Mouse (Mus musculus) kidney, embryonic 15.5 days (tissue): ENCODE results near the gene Glo1. TPM values are rescaled to one million over a fixed set of nuclear protein-coding genes. Genes with fewer than 3 reads are reported as not detected.
A peak's percentile ranks its signal among the peaks of the same experiment; 100 is the strongest.
"Not testable (repeated sequence)": the region's sequence is repeated elsewhere in the genome, so short reads cannot be mapped to it uniquely, and the experiment has no call there.

ENCODE experiments used
- ATAC-seq: fragments of 200-750 bp; cut with Nextera tagmentation; replicated peaks from 2 replicates; pipeline ENCODE4 v1.8.0; 2017; ENCODE audit warnings: moderate TSS enrichment; ENCODE audit not compliant: low FRiP score
- H3K27ac ChIP-seq: fragments of 300-500 bp; sonication (generic); 2 replicates; pipeline ENCODE4 v1.5.1; 2015; ENCODE audit warnings: mild to moderate bottlenecking, inconsistent platforms
- H3K27me3 ChIP-seq: fragments of 300-500 bp; sonication (generic); 2 replicates; pipeline ENCODE4 v1.6.1; 2015; ENCODE audit warnings: inconsistent platforms
- H3K36me3 ChIP-seq: fragments of 300-500 bp; sonication (generic); 2 replicates; pipeline ENCODE4 v1.6.1; 2015; ENCODE audit warnings: inconsistent platforms
- H3K4me1 ChIP-seq: fragments of 300-500 bp; sonication (generic); 2 replicates; pipeline ENCODE4 v1.6.1; 2015; ENCODE audit warnings: inconsistent platforms
- H3K4me2 ChIP-seq: fragments of 300-500 bp; sonication (generic); 2 replicates; pipeline ENCODE4 v1.6.1; 2015; ENCODE audit warnings: moderate library complexity, mild to moderate bottlenecking, inconsistent platforms
- H3K4me3 ChIP-seq: fragments of 300-500 bp; sonication (generic); replicated peaks from 2 replicates; pipeline ENCODE4 v1.5.1; 2015; ENCODE audit warnings: mild to moderate bottlenecking, inconsistent platforms
- H3K9ac ChIP-seq: fragments of 300-500 bp; sonication (generic); 2 replicates; pipeline ENCODE4 v1.6.1; 2015; ENCODE audit warnings: mild to moderate bottlenecking, inconsistent platforms
- H3K9me3 ChIP-seq: fragments of 300-500 bp; sonication (generic); replicated peaks from 2 replicates; pipeline ENCODE4 v1.6.1; 2016; ENCODE audit warnings: inconsistent platforms
- WGBS: fragments of 180-500 bp; shearing (Covaris S2); methylation state at CpG from one replicate; pipeline ENCODE4 v1.1.7; 2015; ENCODE audit warnings: mixed read lengths; 5-methylcytosine and 5-hydroxymethylcytosine counted together
- polyA plus RNA-seq: library from polyadenylated mRNA; unstranded; fragments of >200 nt; fragmentation: Nextera tagmentation; extraction: Ambion mirVana; gene quantifications from 2 replicates; pipeline ENCODE4 v1.2.1, GENCODE M21; 2015

The Glo1 gene
- polyA plus RNA-seq, 1 experiment from 2014 or later: 221 TPM

DNA sequence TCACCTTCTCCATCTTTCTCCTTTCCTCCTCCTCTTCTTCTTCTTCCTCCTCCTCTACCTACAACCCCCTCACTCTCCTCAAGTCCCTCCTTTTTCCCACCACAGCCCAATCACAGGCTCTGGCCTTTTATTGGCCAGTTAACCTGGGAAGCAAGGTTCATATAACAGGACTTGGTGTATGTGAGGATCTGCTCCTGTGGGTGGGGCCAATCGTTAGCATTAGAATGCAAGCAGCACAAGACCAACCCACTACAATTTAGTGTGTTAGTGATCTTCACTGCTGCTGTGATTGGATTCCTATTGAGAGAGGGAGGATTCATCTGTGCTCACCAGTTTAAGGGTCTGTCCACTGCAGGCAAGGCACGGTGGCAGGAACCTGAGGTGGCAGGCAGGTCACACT, 12.3 kb upstream of the Glo1 start:
- 31% methylated on average over 2 of the region's 2 CpGs for WGBS
- ATAC-seq: no peak
- H3K27ac ChIP-seq: no peak overlapping the region

DNA sequence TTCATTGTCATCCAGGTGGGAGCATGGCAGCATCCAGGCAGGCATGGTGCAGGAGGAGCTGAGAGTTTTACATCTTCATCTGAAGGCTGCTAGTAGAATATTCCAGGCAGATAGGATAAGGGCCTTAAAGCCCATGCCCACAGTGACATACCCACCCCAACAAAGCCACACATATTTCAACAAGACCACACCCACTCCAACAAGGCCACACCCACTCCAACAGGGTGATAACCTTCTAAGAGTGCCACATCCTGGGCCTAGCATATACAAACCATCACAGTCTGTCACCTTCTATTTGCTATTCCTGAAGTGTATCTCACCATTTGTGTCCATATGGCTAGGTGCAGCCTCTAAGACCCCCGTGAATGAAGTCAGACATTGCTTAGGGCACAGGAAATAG, 11.0 kb upstream of the Glo1 start:
- H3K4me1 ChIP-seq: peaks cover 5% of the 10 kb centered on the region; the same call in 1 of the 2 replicates
- no peak overlapping the region for H3K27ac ChIP-seq
- WGBS: 50% methylated on average over 1 of the region's 1 CpGs

More for the DNA sequence above, 12.3 kb upstream of the Glo1 start:
- H3K27me3 ChIP-seq: no peaks in the 10 kb centered on the region
- no peak overlapping the region for H3K9ac ChIP-seq
- H3K4me2 ChIP-seq: no peak overlapping the region
- H3K4me3 ChIP-seq: no peak overlapping the region
- H3K9me3 ChIP-seq: no peaks in the 10 kb centered on the region
- no peaks in the 10 kb centered on the region for H3K36me3 ChIP-seq
- H3K4me1 ChIP-seq: peaks cover 5% of the 10 kb centered on the region; the same call in 1 of the 2 replicates

DNA sequence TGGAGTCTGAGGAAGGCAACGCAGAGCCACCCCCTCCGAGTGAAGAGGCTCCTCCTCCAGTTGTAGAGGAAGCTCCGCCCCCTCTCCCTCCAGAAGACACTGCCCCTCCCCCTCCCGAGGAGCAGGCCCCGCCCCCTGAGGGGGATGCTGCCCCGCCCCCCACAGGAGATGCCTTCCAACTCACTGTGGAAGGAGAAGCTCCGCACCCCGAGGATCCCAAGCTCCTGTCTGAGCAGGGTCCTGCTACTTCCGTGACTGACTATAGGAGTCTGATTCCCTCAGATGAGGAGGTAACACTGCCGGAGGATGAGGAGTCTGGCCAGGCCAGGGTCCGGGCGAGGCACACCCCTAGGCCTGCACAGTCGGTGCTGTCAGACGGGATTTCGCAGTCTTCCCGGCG, 8.7 kb upstream of the Glo1 start:
- no peak for ATAC-seq
- Histone ChIP-seq H3K27ac (no peak overlapping the region), H3K4me1 (peaks cover 5% of the 10 kb centered on the region; the same call in 1 of the 2 replicates), H3K9me3 (no peaks in the 10 kb centered on the region), H3K36me3 (no peaks in the 10 kb centered on the region), H3K4me3 (peak overlapping the region; percentile 23), H3K9ac (no peak overlapping the region), H3K4me2 (peak overlapping the region; percentile 44), H3K27me3 (no peaks in the 10 kb centered on the region)
- WGBS: 30% methylated on average over 16 of the region's 17 CpGs

More for the DNA sequence above, 11.0 kb upstream of the Glo1 start:
- no peak overlapping the region for H3K4me2 ChIP-seq
- no peak overlapping the region for H3K9ac ChIP-seq
- H3K27me3 ChIP-seq: no peaks in the 10 kb centered on the region
- no peaks in the 10 kb centered on the region for H3K36me3 ChIP-seq
- no peak for ATAC-seq
- H3K4me3 ChIP-seq: no peak overlapping the region
- no peaks in the 10 kb centered on the region for H3K9me3 ChIP-seq

DNA sequence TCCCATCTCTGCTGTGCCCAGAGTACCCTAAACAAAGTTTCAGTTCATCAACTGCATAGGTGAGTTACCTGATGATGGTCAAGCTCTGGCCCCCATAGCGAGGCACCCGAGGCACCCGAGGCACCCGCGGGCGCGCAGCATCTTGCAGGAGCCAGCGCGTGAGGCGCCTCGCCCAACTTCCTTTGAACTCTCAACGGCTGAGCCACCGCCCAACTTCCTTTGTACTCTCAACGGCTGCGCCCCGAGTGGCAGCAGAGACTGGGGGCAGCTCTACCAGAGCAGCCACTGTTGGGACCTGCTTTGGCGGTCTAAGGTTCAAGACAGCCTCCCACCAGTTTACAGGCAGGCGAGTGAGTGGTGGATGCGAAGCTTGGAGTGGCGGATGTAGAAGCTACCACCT, 2.5 kb downstream of the Glo1 start, which contains the start of gene Dnah8:
Gene Dnah8, plus strand, starts transcription at position 223 of the 400 bp plus-strand sequence.
- not testable (repeated sequence) for H3K36me3 ChIP-seq, ATAC-seq, H3K9ac ChIP-seq

DNA sequence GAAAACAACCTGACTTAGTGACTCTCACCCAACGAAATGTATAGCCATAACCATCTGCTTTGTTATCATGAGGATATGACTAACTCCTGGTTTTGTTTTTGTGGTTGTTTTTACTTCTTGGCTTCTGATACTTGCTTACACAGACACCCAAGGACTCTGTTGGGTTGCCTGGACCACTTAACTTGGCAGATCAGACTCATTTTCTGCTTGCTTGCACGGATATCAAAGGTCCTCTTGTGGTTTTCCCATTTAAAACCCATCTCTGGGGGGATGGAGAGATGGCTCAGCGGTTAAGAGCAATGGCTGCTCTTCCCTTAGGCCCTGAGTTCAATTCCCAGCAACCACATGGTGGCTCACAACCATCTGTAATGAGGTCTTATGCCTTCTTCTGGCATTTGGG, 3.5 kb downstream of the Glo1 start:
- WGBS: 86% methylated on average over 3 of the region's 3 CpGs
- H3K36me3 ChIP-seq: no peaks in the 10 kb centered on the region
- no peak for ATAC-seq
- no peak overlapping the region for H3K4me3 ChIP-seq
- H3K27me3 ChIP-seq: no peaks in the 10 kb centered on the region
- no peak overlapping the region for H3K27ac ChIP-seq
- no peak overlapping the region for H3K4me2 ChIP-seq
- no peaks in the 10 kb centered on the region for H3K9me3 ChIP-seq
- H3K9ac ChIP-seq: no peak overlapping the region
- H3K4me1 ChIP-seq: no peaks in the 10 kb centered on the region

More for the DNA sequence above, 2.5 kb downstream of the Glo1 start, which contains the start of gene Dnah8:
- H3K4me2 ChIP-seq, H3K4me1 ChIP-seq, H3K9me3 ChIP-seq, H3K27me3 ChIP-seq, H3K27ac ChIP-seq, H3K4me3 ChIP-seq: not testable (repeated sequence)
- no CpG with 5 or more reads among the region's 20 CpGs for WGBS

DNA sequence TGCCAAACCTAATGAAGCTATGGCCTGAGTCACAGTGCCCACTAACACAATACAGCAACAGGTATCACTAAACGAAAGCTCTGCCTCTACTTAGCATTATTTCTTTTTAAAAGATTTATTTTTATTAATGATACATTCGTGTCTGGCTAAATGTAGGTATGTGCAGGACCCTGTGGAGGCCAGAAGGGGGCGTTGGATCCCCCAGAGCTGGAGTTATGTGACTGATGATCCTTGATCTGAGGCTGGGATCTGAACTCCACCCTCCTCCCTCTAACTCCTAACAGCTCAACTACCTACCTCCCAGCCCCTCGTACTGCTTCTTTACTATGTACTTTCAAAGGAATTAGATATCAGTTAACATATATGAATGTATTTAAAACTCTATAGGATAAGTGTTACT, 5.2 kb downstream of the Glo1 start:
- H3K4me3 ChIP-seq: no peak overlapping the region
- no peak overlapping the region for H3K27ac ChIP-seq
- no peaks in the 10 kb centered on the region for H3K36me3 ChIP-seq
- H3K4me1 ChIP-seq: no peaks in the 10 kb centered on the region
- WGBS: 78% methylated on average over 4 of the region's 4 CpGs
- no peak for ATAC-seq
- H3K9me3 ChIP-seq: no peaks in the 10 kb centered on the region
- H3K9ac ChIP-seq: no peak overlapping the region
- H3K27me3 ChIP-seq: no peaks in the 10 kb centered on the region
- H3K4me2 ChIP-seq: no peak overlapping the region

DNA sequence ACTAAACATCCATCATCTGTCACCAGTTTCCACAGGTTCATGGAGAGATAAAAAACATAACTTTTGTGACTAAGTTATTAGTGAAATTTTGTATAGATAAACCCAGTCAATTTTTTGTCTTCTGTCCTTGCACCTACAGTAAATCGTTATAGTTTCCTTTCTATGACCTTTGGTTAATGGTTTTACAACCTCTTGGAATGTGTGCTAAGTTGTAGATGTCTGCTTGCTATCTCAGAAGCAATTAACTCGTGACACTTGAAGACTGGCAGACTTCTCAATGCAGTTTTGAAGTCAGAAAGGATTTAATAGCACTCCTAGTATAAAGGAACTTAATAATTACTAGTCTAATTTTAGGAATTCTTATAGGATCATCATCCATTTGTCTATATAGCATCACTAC, 6.1 kb downstream of the Glo1 start:
- Histone ChIP-seq H3K9ac (no peak overlapping the region), H3K9me3 (no peaks in the 10 kb centered on the region), H3K36me3 (no peaks in the 10 kb centered on the region), H3K27ac (no peak overlapping the region), H3K4me2 (no peak overlapping the region), H3K4me3 (no peak overlapping the region), H3K27me3 (no peaks in the 10 kb centered on the region), H3K4me1 (no peaks in the 10 kb centered on the region)
- ATAC-seq: no peak
- 55% methylated on average over 2 of the region's 2 CpGs for WGBS

DNA sequence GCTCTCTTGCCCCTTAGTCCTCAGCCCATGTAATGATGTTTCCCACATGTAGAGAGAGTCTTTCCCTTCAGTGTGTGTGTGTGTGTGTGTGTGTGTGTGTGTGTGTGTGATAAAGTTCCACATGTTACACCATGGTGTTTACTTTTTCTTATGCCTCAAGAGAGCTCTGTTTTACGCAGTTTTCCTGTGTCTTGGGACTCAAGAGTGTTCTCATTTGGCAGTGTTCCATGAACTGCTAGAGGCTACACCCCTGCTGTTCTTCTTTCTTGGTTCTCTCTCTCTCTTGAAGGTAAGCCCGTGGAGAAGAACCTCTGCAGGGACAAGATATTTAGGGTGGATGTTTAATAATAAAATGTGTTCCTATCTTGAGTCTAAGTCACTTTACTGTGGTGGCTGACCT, 7.5 kb downstream of the Glo1 start:
- no peaks in the 10 kb centered on the region for H3K9me3 ChIP-seq
- H3K4me1 ChIP-seq: no peaks in the 10 kb centered on the region
- 43% methylated on average over 2 of the region's 2 CpGs for WGBS
- no peak for ATAC-seq
- no peak overlapping the region for H3K9ac ChIP-seq
- no peak overlapping the region for H3K4me2 ChIP-seq
- H3K36me3 ChIP-seq: no peaks in the 10 kb centered on the region
- no peak overlapping the region for H3K4me3 ChIP-seq
- no peaks in the 10 kb centered on the region for H3K27me3 ChIP-seq
- 0 out of 2 replicates have a peak overlapping the region, but pooled peaks have one; percentile 22 for H3K27ac ChIP-seq

DNA sequence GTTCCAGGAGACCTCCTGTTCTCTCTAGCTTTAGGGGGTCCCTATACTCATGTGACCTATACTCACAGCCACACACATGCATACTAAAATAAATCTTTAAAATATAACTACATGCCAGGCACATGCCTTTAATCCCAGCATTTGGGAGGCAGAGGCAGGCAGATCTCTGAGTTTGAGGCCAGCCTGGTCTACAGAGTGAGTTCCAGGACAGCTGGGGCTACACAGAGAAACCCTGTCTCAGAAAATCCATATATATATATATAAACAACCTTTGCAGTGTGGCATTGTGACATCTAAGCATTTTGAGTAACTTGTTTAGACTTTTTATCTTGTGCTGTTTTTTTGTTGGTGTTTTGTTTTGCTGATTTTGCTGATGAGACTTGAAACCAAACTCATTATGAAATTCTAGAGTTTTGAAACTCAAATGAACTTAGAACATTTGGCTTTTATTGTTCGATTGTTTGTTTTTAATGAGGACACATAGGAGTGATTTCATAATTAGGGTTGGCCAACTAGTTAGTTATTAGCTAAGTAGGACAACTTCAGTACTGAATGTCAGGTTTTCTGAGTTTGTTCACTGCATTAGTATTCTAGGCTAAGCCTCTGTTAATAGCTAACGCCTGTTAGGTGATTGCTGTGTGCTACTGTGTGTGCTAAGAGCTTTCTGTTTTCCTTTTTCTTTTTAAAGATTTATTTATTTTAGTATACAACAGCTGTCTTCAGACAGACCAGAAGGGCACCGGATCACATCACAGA, 8.4 kb downstream of the Glo1 start:
- Histone ChIP-seq H3K4me1 (no peaks in the 10 kb centered on the region), H3K36me3 (no peaks in the 10 kb centered on the region), H3K4me2 (no peak overlapping the region), H3K9ac (no peak overlapping the region), H3K4me3 (no peak overlapping the region), H3K27ac (0 out of 2 replicates have a peak overlapping the region, but pooled peaks have one; percentile 22), H3K9me3 (no peaks in the 10 kb centered on the region), H3K27me3 (no peaks in the 10 kb centered on the region)
- ATAC-seq: no peak
- WGBS: 84% methylated on average over 3 of the region's 3 CpGs

DNA sequence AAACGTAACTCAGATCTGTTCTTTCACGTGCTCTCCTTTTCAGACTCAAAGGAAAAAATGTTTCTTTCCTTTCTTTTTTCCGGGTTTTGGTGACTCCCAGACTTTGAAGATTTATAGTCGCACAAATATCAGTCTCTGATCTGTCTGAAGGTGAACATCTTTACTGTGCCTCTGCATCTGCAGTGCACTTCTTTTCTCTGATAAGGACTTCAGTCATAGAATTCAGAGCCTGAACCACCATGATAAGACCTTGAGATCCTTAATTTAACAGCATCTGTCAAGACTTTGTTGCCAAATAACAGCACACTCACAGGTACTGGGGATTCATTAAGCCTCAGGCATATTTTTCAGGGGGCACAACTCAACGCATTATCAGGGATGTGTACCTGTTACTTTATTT, 10.5 kb downstream of the Glo1 start:
- H3K4me2 ChIP-seq: no peak overlapping the region
- no peak overlapping the region for H3K9ac ChIP-seq
- no peaks in the 10 kb centered on the region for H3K9me3 ChIP-seq
- H3K4me3 ChIP-seq: no peak overlapping the region
- H3K27me3 ChIP-seq: no peaks in the 10 kb centered on the region
- WGBS: 82% methylated on average over 5 of the region's 5 CpGs
- H3K4me1 ChIP-seq: peaks cover 7% of the 10 kb centered on the region
- ATAC-seq: no peak
- H3K27ac ChIP-seq: no peak overlapping the region
- H3K36me3 ChIP-seq: no peaks in the 10 kb centered on the region

DNA sequence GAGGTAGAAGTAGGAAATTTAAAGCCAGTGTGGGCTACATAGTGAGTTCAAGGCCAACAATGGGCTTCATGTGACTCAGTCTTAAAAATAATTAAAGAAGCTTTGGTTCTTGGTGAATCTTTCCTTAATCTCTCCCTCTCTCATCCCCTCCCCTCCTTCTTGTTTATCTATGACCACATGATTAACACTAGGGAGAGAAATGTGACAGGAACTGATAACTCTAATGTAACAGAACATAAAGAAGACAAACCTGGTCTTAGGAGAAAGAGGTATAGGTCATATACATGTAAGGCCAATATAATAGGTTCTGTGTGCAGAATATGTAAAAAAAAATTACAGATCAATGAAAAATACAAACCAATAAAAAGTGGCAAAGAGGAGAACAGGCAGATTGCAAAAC, 13.3 kb downstream of the Glo1 start:
- H3K4me3 ChIP-seq: no peak overlapping the region
- no peaks in the 10 kb centered on the region; the same call in 1 of the 2 replicates for H3K9me3 ChIP-seq
- no peak for ATAC-seq
- no peak overlapping the region for H3K9ac ChIP-seq
- H3K4me1 ChIP-seq: peaks cover 32% of the 10 kb centered on the region
- H3K27ac ChIP-seq: no peak overlapping the region
- no peak overlapping the region for H3K4me2 ChIP-seq
- no peaks in the 10 kb centered on the region for H3K27me3 ChIP-seq
- peaks cover 2% of the 10 kb centered on the region; the same call in 1 of the 2 replicates for H3K36me3 ChIP-seq

DNA sequence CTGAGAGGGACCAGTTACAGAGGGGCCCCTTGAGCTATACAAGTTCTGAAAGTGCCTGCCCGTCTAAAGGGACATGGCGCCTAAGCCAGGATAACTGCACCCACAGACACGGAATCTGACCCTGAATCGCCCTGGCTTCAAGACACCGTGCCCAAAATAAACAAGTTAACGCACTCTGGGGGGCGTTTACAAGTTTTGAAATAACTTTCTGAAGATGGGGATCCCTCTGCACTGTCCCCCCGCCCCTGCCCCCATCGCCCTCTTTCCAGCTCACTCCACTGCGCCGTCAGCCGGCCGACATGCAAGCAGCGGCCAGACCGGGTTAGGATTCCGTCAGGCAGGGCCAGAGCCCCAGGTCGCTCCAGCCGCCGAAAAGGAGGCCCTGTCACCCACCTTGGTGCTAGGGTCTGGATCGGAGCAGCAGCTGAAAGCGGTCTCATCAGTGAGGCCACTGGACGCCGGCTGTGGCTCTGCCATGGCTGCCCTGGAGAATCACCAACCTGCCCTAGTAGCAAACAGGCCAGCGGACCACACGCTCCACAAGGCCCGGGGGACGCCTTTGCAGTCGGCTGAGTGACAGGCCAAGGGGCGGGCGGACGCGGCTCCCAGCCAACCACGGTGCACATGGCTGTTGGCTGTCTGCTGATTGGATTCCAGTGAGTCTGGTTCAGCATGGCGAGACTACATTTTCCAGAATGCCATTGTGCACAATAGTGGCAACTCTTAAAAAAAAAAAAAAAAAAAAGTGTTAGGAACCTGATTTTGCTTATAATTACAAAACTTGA, 14.4 kb downstream of the Glo1 start:
- Histone ChIP-seq H3K27ac (peak overlapping the region; percentile 93), H3K4me3 (peak overlapping the region; percentile 81), H3K4me2 (peak overlapping the region; percentile 65), H3K9ac (peak overlapping the region; percentile 75), H3K4me1 (peaks cover 43% of the 10 kb centered on the region), H3K27me3 (no peaks in the 10 kb centered on the region), H3K36me3 (peaks cover 2% of the 10 kb centered on the region; the same call in 1 of the 2 replicates), H3K9me3 (no peaks in the 10 kb centered on the region; the same call in 1 of the 2 replicates)
- ATAC-seq: peak; percentile 100
- WGBS: under 1% methylated on average over 34 of the region's 34 CpGs
